Mouse (Mus musculus) midbrain, embryonic 10.5 days (tissue): Measurements from ENCODE around the gene As3mt. TPM values are rescaled to one million over a fixed set of nuclear protein-coding genes. Genes with fewer than 3 reads are reported as not detected.
"Not testable (repeated sequence)": the region's sequence is repeated elsewhere in the genome, so short reads cannot be mapped to it uniquely, and the experiment has no call there.

Experiments used
- DNase-seq: peaks from one replicate; pipeline ENCODE4 v3.0.0-alpha.2; 2017; ENCODE audit warnings: low spot score
- H3K27ac ChIP-seq: fragments of 300-500 bp; sonication (generic); replicated peaks from 2 replicates; pipeline ENCODE4 v1.5.1; 2016; ENCODE audit warnings: mild to moderate bottlenecking
- H3K27me3 ChIP-seq: fragments of 300-500 bp; sonication (generic); 2 replicates; pipeline ENCODE4 v1.6.1; 2016; ENCODE audit warnings: low read depth, mild to moderate bottlenecking; ENCODE audit not compliant: poor library complexity, severe bottlenecking
- H3K36me3 ChIP-seq: fragments of 300-500 bp; sonication (generic); 2 replicates; pipeline ENCODE4 v1.6.1; 2016; ENCODE audit warnings: mild to moderate bottlenecking, moderate library complexity
- H3K4me1 ChIP-seq: fragments of 300-500 bp; sonication (generic); 2 replicates; pipeline ENCODE4 v1.6.1; 2016
- H3K4me3 ChIP-seq: fragments of 300-500 bp; sonication (generic); 2 replicates; pipeline ENCODE4 v1.5.1; 2016; ENCODE audit warnings: mild to moderate bottlenecking, moderate library complexity
- H3K9me3 ChIP-seq: fragments of 300-500 bp; sonication (generic); replicated peaks from 2 replicates; pipeline ENCODE4 v1.6.1; 2016; ENCODE audit warnings: mild to moderate bottlenecking
- WGBS: fragments of 180-500 bp; shearing (Covaris S2); methylation state at CpG from one replicate; pipeline ENCODE4 v1.1.7; 2016; 5-methylcytosine and 5-hydroxymethylcytosine counted together
- polyA plus RNA-seq: library from polyadenylated mRNA; unstranded; fragments of >200 nt; fragmentation: Nextera tagmentation; extraction: Ambion mirVana; gene quantifications from 2 replicates; pipeline ENCODE4 v1.2.1, GENCODE M21; 2016

The As3mt gene
- polyA plus RNA-seq, 1 experiment from 2014 or later, result 30.0 TPM

DNA sequence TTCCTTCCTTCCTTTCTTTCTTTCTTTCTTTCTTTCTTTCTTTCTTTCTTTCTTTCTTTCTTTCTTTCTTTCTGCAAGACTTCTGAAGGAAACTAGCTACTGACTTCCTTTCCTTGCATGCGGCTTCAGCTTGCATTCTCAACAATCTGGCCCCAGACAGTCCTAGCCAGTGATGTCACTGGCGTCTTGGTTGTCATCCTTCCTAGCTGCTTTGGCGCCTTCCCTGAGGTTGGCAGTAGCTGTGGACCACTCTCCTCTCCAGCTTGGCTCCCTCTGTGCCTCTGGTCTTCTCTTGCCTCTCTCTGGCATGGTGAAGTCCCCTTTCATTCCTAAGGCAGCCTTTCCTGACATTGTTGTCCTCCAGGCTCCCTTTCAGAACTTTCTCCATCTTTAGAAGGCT, 69.6 kb downstream of the As3mt start:
- Histone ChIP-seq H3K27ac (no peak overlapping the region), H3K36me3 (no peaks in the 10 kb centered on the region), H3K27me3 (no peaks in the 10 kb centered on the region), H3K4me1 (peaks cover 5% of the 10 kb centered on the region; the same call in 1 of the 2 replicates), H3K9me3 (no peaks in the 10 kb centered on the region), H3K4me3 (no peak overlapping the region)
- 69% methylated on average over 3 of the region's 3 CpGs for WGBS
- no peak for DNase-seq

DNA sequence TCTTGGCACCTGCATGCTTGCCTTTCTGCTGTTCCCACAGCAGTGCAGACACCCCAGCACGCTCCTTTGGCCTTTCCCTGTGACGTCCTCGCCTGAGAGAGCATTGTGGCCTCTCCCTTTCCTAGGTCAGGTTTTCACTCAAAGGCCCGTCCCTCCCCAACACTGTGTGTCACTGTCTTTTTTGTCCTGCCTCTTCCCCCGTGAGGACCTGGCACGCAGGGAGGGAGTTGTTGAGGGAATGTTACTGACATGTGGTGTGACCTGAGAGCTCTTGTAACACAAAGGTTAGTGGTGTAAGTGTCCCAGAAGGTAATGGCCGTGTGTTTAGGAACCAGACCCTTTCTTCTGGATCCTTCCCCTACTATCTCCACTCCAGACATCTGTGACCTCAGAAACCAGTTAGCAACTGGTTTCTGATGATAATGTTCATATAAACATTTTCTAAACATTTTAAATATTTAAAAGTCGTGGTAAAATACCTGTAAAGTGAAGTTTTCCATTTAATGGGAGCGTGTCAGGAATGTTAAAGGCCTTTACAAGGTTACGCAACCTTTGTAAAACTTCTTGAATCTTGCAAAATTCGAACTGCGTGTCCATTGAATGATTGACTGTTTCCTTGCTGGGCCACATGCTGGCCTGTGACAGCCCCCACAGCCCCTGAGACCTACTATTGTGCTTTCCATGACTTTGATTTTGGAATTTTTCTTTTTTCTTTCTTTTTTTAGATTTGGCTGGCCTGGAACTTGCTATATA, 70.8 kb downstream of the As3mt start:
- H3K27me3 ChIP-seq, result no peaks in the 10 kb centered on the region
- H3K4me1 ChIP-seq, result no peaks in the 10 kb centered on the region
- WGBS, result 78% methylated on average over 12 of the region's 12 CpGs
- H3K9me3 ChIP-seq, result no peaks in the 10 kb centered on the region
- H3K4me3 ChIP-seq, result no peak overlapping the region
- H3K36me3 ChIP-seq, result no peaks in the 10 kb centered on the region
- H3K27ac ChIP-seq, result no peak overlapping the region
- no peak for DNase-seq

DNA sequence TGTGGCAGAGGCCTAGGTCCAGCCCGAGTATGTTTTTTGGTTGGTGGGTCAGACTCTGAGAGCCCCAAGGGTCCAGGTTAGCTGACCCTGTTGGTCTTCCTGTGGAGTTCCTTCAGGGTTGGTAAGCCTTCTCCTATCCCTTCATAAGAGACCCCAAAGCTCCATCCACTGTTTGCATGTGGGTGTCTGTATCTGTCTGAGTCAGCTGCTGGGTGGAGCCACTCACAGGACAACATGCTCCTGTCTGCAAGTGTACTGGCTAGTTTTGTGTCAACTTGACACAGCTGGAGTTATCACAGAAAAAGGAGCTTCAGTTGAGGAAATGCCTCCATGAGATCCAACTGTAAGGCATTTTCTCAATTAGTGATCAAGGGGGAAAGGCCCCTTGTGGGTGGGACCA, 71.9 kb downstream of the As3mt start:
- not testable (repeated sequence) for H3K27me3 ChIP-seq, H3K4me3 ChIP-seq, DNase-seq, H3K9me3 ChIP-seq, H3K36me3 ChIP-seq, H3K4me1 ChIP-seq, H3K27ac ChIP-seq
- 83% methylated on average over 1 of the region's 1 CpGs for WGBS

- Histone ChIP-seq H3K36me3 (no peaks in the 10 kb centered on the region), H3K27ac (no peak overlapping the region), H3K4me1 (no peaks in the 10 kb centered on the region), H3K27me3 (no peaks in the 10 kb centered on the region), H3K4me3 (no peak overlapping the region), H3K9me3 (no peaks in the 10 kb centered on the region)
- 71% methylated on average over 5 of the region's 5 CpGs for WGBS
- no peak for DNase-seq
Observed at GRCm38 (mm10) chr19:46784038-46784437, 76.8 kb downstream of the As3mt start.

GRCm38 (mm10) chr19:46784502-46784901, 77.2 kb downstream of the As3mt start:
- H3K4me3 ChIP-seq, result no peak overlapping the region
- no peaks in the 10 kb centered on the region for H3K4me1 ChIP-seq
- H3K9me3 ChIP-seq, result no peaks in the 10 kb centered on the region
- H3K36me3 ChIP-seq, result no peaks in the 10 kb centered on the region
- DNase-seq, result no peak
- 92% methylated on average over 6 of the region's 6 CpGs for WGBS
- no peak overlapping the region for H3K27ac ChIP-seq
- H3K27me3 ChIP-seq, result no peaks in the 10 kb centered on the region

GRCm38 (mm10) chr19:46785633-46786032, 78.4 kb downstream of the As3mt start:
- no peak for DNase-seq
- Histone ChIP-seq H3K27ac (no peak overlapping the region), H3K4me3 (no peak overlapping the region), H3K4me1 (no peaks in the 10 kb centered on the region), H3K9me3 (no peaks in the 10 kb centered on the region), H3K36me3 (no peaks in the 10 kb centered on the region), H3K27me3 (no peaks in the 10 kb centered on the region)
- 87% methylated on average over 4 of the region's 4 CpGs for WGBS

GRCm38 (mm10) chr19:46789782-46790181, 82.5 kb downstream of the As3mt start:
- no peaks in the 10 kb centered on the region for H3K4me1 ChIP-seq
- 95% methylated on average over 1 of the region's 1 CpGs for WGBS
- H3K9me3 ChIP-seq, result no peaks in the 10 kb centered on the region
- H3K27me3 ChIP-seq, result no peaks in the 10 kb centered on the region
- DNase-seq, result no peak
- no peaks in the 10 kb centered on the region for H3K36me3 ChIP-seq
- H3K4me3 ChIP-seq, result no peak overlapping the region
- no peak overlapping the region for H3K27ac ChIP-seq

Other genes starting within 250 kb of the As3mt start
- gene Trim8, start 205.8 kb upstream of the As3mt start, polyA plus RNA-seq, result 24.6 and 27.8 TPM in 2 replicates
- gene Arl3, start 134.3 kb upstream of the As3mt start, polyA plus RNA-seq, result 207 and 216 TPM in 2 replicates
- gene Sfxn2, start 134.1 kb upstream of the As3mt start, polyA plus RNA-seq, result 17.0 and 18.1 TPM in 2 replicates
- 45.7 and 51.8 TPM in 2 replicates for gene Wbp1l, start 108.4 kb upstream of the As3mt start, polyA plus RNA-seq
- gene Cyp17a1, start 34.3 kb upstream of the As3mt start, polyA plus RNA-seq, result not detected in 2 replicates
- gene Borcs7, start 17.6 kb upstream of the As3mt start, polyA plus RNA-seq, result 14.2 and 17.4 TPM in 2 replicates
- 2.7 TPM in 2 replicates for gene Cnnm2, start 54.1 kb downstream of the As3mt start, polyA plus RNA-seq